Mouse (Mus musculus): ENCODE results near the gene Coil. TPM values are rescaled to one million over a fixed set of nuclear protein-coding genes. Genes with fewer than 3 reads are reported as not detected.

Coil gene
- polyA plus RNA-seq, 1 experiment from 2014 or later, result 20.1 TPM

DNA sequence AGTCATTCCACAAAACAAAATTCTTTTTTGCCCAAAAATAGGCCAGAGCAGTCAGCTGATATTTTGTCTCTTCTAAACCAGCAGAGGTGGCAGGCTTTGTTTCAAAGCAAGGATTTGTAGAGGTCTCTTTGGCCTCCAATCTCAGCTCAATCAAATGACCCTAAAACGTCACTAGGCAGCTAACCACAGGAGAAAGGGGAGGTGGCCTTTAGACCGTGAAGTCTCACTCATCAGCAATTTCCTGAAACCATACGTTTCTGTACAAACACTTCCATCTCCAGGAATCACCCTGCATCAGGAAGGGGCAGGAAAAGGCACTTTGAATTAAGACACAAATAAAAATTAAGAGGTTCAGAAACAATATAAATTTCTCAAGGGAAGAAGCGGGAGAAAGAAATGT is 15.2 kb upstream of the Coil start:
- Histone ChIP-seq H3K9ac (ENCODE audit: low read length) (peak overlapping the region; percentile 53), H3K36me3 (ENCODE audit: control insufficient read depth, insufficient read depth, low read length) (no peaks in the 10 kb centered on the region), H3K4me2 (ENCODE audit: low read depth, severe bottlenecking) (peak overlapping the region; percentile 45), H3K4me3 (ENCODE audit: low read depth, low read length) (peak overlapping the region; percentile 47), H3K27me3 (ENCODE audit: control insufficient read depth, insufficient read depth, low read length) (no peaks in the 10 kb centered on the region), H3K9me3 (ENCODE audit: control insufficient read depth, low read length) (no peaks in the 10 kb centered on the region), H3K27ac (replicated peaks; ENCODE audit: low read depth, low read length) (0 out of 2 replicates have a peak overlapping the region, but pooled peaks have one; percentile 26), H3K4me1 (ENCODE audit: control insufficient read depth, insufficient read depth, low read length) (no peaks in the 10 kb centered on the region; the same call in 1 of the 2 replicates)
- ATAC-seq (ENCODE audit: insufficient number of reproducible peaks, low FRiP score, low TSS enrichment, low read depth) (no peak), DNase-seq (ENCODE audit: low spot score) (peak; percentile 55)
- 0% methylated on average over 4 of the region's 4 CpGs for WGBS

DNA sequence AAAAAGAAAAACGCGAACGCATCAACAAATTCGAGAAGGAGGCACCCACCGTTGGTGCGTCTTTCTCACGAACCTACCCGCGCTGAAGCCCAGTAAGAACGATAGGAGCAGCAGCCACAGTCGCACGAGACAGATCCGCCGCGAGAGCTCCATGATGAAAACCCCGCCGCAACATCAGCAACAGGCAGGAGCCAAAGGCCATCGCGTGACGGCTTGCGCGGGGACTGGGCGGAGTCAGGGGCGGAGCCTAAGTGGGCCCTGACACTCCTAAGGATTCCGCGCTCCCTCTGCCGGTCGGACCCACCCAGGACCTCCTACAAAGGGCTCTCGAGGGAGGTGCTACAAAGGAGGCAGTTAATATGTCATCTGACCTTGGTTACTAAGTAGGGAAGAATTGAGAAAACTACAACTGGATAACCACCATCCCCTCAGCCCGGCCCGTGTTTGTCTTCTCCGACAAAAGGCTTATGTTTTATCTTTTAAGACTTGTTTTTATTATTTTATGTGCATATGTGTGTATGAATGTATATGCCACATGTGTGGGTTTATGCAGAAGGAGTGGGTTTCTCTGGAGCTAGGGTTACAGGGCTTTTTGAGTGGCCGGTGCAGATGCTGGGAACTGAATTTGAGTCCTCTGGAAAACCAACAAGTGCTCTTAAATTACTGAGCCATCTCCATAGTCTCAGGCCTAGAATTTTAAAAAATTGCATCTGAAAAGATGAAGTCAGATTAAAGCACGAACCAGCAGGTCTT is 14.7 kb upstream of the Coil start, which contains the start of gene Scpep1:
Gene Scpep1 (minus strand): TSS at position 249 of the 753 bp plus-strand sequence.
- no peaks in the 10 kb centered on the region for H3K9me3 ChIP-seq (ENCODE audit: control insufficient read depth, low read length)
- DNase-seq (ENCODE audit: low spot score) (peak; percentile 98), ATAC-seq (ENCODE audit: insufficient number of reproducible peaks, low FRiP score, low TSS enrichment, low read depth) (peak; percentile 92)
- H3K27ac ChIP-seq (replicated peaks; ENCODE audit: low read depth, low read length), result 0 out of 2 replicates have a peak within 1 kb of the TSS, but pooled peaks have one; percentile 26
- H3K9ac ChIP-seq (ENCODE audit: low read length), result peak within 1 kb of the TSS; percentile 53
- H3K4me1 ChIP-seq (ENCODE audit: control insufficient read depth, insufficient read depth, low read length), result no peaks in the 10 kb centered on the region; the same call in 1 of the 2 replicates
- H3K4me3 ChIP-seq (ENCODE audit: low read depth, low read length), result peak within 1 kb of the TSS; percentile 47
- H3K4me2 ChIP-seq (ENCODE audit: low read depth, severe bottlenecking), result peak within 1 kb of the TSS; percentile 45
- WGBS, result 4% methylated on average over 34 of the region's 34 CpGs
- H3K36me3 ChIP-seq (ENCODE audit: control insufficient read depth, insufficient read depth, low read length), result no peaks in the 10 kb centered on the region
- H3K27me3 ChIP-seq (ENCODE audit: control insufficient read depth, insufficient read depth, low read length), result no peaks in the 10 kb centered on the region

DNA sequence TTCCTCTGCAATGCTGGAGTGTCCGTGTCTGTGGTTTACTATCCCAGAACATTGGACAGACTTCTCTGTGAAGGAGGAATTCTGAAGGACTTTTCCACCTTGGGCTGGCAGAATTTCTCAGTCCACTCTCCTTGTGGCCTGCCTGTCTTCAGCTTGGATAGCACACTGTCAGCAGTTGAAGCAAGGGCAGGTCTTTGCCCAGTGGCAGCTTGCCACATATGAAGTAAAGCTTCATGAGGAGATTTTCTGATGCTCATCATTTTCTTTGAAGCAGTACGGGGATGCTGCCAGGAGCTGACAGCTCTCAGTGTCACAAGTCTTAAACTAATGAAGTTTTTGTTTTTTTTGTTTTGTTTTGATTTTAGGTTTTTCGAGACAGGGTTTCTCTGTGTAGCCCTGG is 11.2 kb upstream of the Coil start:
- no peaks in the 10 kb centered on the region; the same call in 1 of the 2 replicates for H3K4me1 ChIP-seq (ENCODE audit: control insufficient read depth, insufficient read depth, low read length)
- H3K27ac ChIP-seq (replicated peaks; ENCODE audit: low read depth, low read length), result no peak overlapping the region
- H3K9me3 ChIP-seq (ENCODE audit: control insufficient read depth, low read length), result no peaks in the 10 kb centered on the region
- no peak overlapping the region for H3K4me3 ChIP-seq (ENCODE audit: low read depth, low read length)
- no peak overlapping the region for H3K4me2 ChIP-seq (ENCODE audit: low read depth, severe bottlenecking)
- no peaks in the 10 kb centered on the region for H3K36me3 ChIP-seq (ENCODE audit: control insufficient read depth, insufficient read depth, low read length)
- no peak overlapping the region for H3K9ac ChIP-seq (ENCODE audit: low read length)
- no peaks in the 10 kb centered on the region for H3K27me3 ChIP-seq (ENCODE audit: control insufficient read depth, insufficient read depth, low read length)
- ATAC-seq (ENCODE audit: insufficient number of reproducible peaks, low FRiP score, low TSS enrichment, low read depth), result no peak
- WGBS, result 90% methylated on average over 3 of the region's 3 CpGs
- DNase-seq (ENCODE audit: low spot score), result no peak

DNA sequence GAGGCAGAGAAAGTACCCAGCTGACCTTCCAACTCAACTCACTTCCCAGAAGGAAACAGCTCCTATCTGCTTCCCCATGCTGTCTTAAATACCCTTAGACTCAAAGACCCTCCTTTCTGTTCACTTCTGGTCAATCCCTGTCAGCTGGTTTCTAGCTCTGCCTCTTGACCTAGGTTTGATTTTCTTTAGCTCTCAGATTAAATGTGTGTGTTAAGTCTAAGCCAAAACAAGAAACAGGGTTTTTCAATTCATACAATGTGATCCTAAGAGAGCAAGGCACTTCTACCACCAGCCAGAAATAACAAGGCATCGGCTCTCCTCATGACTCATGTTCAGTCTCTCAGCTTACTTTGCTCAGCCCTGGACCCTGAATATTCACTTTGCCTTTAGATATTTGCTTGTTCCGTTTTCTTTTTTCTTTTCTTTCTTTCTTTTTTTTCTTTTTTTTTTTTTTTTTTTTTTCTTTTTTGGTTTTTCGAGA is 3.1 kb upstream of the Coil start, which contains the start of gene Elobl:
Gene Elobl (minus strand): TSS at position 51 of the 481 bp plus-strand sequence.
- H3K4me1 ChIP-seq (ENCODE audit: control insufficient read depth, insufficient read depth, low read length), result no peaks in the 10 kb centered on the region
- no peak within 1 kb of the TSS for H3K9ac ChIP-seq (ENCODE audit: low read length)
- DNase-seq (ENCODE audit: low spot score), result no peak
- no peak within 1 kb of the TSS for H3K4me3 ChIP-seq (ENCODE audit: low read depth, low read length)
- H3K27ac ChIP-seq (replicated peaks; ENCODE audit: low read depth, low read length), result no peak within 1 kb of the TSS
- H3K27me3 ChIP-seq (ENCODE audit: control insufficient read depth, insufficient read depth, low read length), result peaks cover 3% of the 10 kb centered on the region; the same call in 1 of the 2 replicates
- ATAC-seq (ENCODE audit: insufficient number of reproducible peaks, low FRiP score, low TSS enrichment, low read depth), result no peak
- no peaks in the 10 kb centered on the region for H3K36me3 ChIP-seq (ENCODE audit: control insufficient read depth, insufficient read depth, low read length)
- WGBS, result 93% methylated on average over 2 of the region's 3 CpGs
- no peak within 1 kb of the TSS for H3K4me2 ChIP-seq (ENCODE audit: low read depth, severe bottlenecking)
- H3K9me3 ChIP-seq (ENCODE audit: control insufficient read depth, low read length), result no peaks in the 10 kb centered on the region

DNA sequence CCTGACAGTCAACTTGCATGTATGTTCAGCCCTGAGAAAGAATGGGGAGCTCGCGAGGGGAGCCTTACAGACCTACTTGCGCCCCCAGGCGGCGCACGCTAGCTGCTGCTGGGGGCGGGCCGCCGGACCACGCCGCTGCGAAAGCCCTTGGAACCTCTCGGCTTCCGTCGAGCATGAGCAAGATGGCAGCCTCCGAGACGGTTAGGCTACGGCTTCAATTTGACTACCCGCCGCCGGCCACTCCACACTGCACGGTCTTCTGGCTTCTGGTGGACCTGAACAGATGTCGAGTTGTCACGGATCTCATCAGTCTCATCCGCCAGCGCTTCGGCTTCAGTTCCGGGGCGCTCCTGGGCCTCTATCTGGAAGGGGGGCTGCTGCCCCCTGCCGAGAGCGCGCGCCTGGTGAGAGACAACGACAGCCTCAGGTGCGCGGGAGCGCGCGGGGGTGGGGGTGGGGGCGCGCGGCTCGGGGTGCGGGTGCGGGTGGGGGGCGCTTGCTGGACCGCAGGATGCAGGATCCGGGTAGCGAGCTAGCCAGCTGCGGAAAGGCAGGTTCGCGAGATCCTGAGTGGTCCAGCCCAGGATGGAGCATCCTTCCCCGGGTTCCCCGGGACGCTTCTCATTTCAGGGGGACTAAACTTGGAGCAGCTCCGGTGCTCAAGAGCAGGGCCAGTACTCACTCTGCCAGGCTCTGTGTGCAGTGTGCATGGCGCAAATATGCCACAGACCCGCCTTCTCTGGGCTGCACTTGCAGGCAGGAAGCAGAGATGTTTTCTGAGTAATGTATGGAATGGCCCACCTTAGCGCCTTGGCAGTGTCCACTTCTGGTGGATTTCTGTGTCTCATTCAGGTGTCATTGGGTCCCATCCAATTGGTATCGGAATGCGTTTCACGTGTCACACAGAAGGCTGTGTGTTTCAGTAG is 4.0 kb downstream of the Coil start:
- no peaks in the 10 kb centered on the region for H3K9me3 ChIP-seq (ENCODE audit: control insufficient read depth, low read length)
- H3K4me3 ChIP-seq (ENCODE audit: low read depth, low read length), result peak overlapping the region; percentile 76
- H3K4me1 ChIP-seq (ENCODE audit: control insufficient read depth, insufficient read depth, low read length), result 0 out of 2 replicates have a peak, but pooled peaks cover 2% of the 10 kb centered on the region
- DNase-seq (ENCODE audit: low spot score) (peak; percentile 95), ATAC-seq (ENCODE audit: insufficient number of reproducible peaks, low FRiP score, low TSS enrichment, low read depth) (peak; percentile 59)
- H3K4me2 ChIP-seq (ENCODE audit: low read depth, severe bottlenecking), result peak overlapping the region; percentile 65
- peak overlapping the region; percentile 74; the same call in 1 of the 2 replicates for H3K27ac ChIP-seq (replicated peaks; ENCODE audit: low read depth, low read length)
- peak overlapping the region; percentile 86 for H3K9ac ChIP-seq (ENCODE audit: low read length)
- H3K36me3 ChIP-seq (ENCODE audit: control insufficient read depth, insufficient read depth, low read length), result no peaks in the 10 kb centered on the region
- WGBS, result 2% methylated on average over 61 of the region's 62 CpGs
- peaks cover 3% of the 10 kb centered on the region; the same call in 1 of the 2 replicates for H3K27me3 ChIP-seq (ENCODE audit: control insufficient read depth, insufficient read depth, low read length)

DNA sequence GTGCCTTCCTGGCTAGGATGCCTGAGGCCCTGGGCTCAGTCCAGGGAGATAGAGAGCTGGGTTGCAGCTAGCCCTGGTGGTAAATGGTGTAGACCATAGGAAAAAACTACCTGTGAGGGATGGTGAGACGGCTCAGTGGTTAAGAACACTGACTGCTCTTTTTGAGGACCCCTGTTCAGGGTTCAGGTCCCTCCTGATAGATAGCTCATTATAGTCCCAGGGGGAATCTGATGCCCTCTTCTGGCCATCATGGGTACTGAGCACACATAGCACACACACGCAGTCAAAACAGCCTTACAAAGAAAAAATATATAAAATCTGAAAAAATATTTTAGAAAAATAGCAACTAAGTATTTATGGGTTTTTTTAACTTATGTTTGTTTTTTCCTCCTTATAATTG is 6.3 kb downstream of the Coil start:
- Histone ChIP-seq H3K4me2 (ENCODE audit: low read depth, severe bottlenecking) (no peak overlapping the region), H3K9me3 (ENCODE audit: control insufficient read depth, low read length) (no peaks in the 10 kb centered on the region), H3K27ac (replicated peaks; ENCODE audit: low read depth, low read length) (no peak overlapping the region), H3K4me3 (ENCODE audit: low read depth, low read length) (no peak overlapping the region), H3K27me3 (ENCODE audit: control insufficient read depth, insufficient read depth, low read length) (no peaks in the 10 kb centered on the region), H3K36me3 (ENCODE audit: control insufficient read depth, insufficient read depth, low read length) (peaks cover under 1% of the 10 kb centered on the region), H3K4me1 (ENCODE audit: control insufficient read depth, insufficient read depth, low read length) (0 out of 2 replicates have a peak, but pooled peaks cover 2% of the 10 kb centered on the region), H3K9ac (ENCODE audit: low read length) (no peak overlapping the region)
- DNase-seq (ENCODE audit: low spot score) (no peak), ATAC-seq (ENCODE audit: insufficient number of reproducible peaks, low FRiP score, low TSS enrichment, low read depth) (no peak)
- whole genome bisulfite sequencing, result 93% methylated on average over 2 of the region's 2 CpGs

DNA sequence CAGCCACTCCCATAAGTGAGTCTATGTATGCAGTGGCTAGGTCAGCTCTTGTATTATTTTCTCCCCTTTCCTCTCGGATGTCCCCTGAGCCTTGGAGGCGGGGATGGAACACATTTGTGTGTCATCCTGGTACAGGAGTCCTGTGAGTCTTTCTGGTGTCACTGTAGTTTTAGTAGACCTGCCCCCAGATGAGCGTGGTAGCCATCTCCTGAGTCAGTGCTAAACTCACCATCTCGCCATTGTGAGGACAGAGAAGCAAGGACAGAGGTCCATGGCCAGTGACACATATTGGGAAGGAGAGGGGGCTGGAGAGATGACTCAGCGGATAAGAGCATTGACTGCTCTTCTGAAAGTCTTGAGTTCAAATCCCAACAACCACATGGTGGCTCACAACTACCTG is 7.1 kb downstream of the Coil start:
- Histone ChIP-seq H3K27ac (replicated peaks; ENCODE audit: low read depth, low read length) (no peak overlapping the region), H3K4me1 (ENCODE audit: control insufficient read depth, insufficient read depth, low read length) (0 out of 2 replicates have a peak, but pooled peaks cover 2% of the 10 kb centered on the region), H3K4me2 (ENCODE audit: low read depth, severe bottlenecking) (no peak overlapping the region), H3K4me3 (ENCODE audit: low read depth, low read length) (no peak overlapping the region), H3K36me3 (ENCODE audit: control insufficient read depth, insufficient read depth, low read length) (peaks cover 2% of the 10 kb centered on the region), H3K9ac (ENCODE audit: low read length) (no peak overlapping the region), H3K9me3 (ENCODE audit: control insufficient read depth, low read length) (no peaks in the 10 kb centered on the region), H3K27me3 (ENCODE audit: control insufficient read depth, insufficient read depth, low read length) (no peaks in the 10 kb centered on the region)
- no peak for DNase-seq (ENCODE audit: low spot score)
- 97% methylated on average over 5 of the region's 5 CpGs for WGBS
- ATAC-seq (ENCODE audit: insufficient number of reproducible peaks, low FRiP score, low TSS enrichment, low read depth), result no peak

DNA sequence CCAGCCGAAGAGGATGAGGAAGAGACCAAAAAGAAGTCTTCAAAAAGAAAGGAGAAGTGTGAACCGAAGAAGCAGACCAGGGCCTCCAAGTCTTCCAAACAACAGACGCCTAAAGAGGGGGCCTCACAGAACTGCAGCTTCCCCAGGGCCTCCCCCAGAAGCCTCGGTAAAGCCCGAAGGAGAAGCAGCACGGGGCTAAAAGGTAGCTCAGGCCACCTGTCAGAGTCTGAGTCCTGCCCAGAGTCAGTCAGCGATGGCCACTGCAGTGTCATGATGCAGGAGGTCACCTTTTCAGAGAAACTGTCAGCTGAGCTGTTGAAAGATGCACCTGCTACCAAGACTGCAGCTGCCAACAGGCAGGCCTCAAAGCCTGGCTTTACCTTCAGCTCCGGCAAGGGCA is 11.3 kb downstream of the Coil start:
- Histone ChIP-seq H3K9ac (ENCODE audit: low read length) (no peak overlapping the region), H3K36me3 (ENCODE audit: control insufficient read depth, insufficient read depth, low read length) (peaks cover 10% of the 10 kb centered on the region), H3K27ac (replicated peaks; ENCODE audit: low read depth, low read length) (no peak overlapping the region), H3K9me3 (ENCODE audit: control insufficient read depth, low read length) (no peaks in the 10 kb centered on the region), H3K4me1 (ENCODE audit: control insufficient read depth, insufficient read depth, low read length) (no peaks in the 10 kb centered on the region), H3K4me2 (ENCODE audit: low read depth, severe bottlenecking) (no peak overlapping the region), H3K27me3 (ENCODE audit: control insufficient read depth, insufficient read depth, low read length) (no peaks in the 10 kb centered on the region), H3K4me3 (ENCODE audit: low read depth, low read length) (no peak overlapping the region)
- 87% methylated on average over 8 of the region's 8 CpGs for WGBS
- no peak for DNase-seq (ENCODE audit: low spot score)
- no peak for ATAC-seq (ENCODE audit: insufficient number of reproducible peaks, low FRiP score, low TSS enrichment, low read depth)
